Mouse (Mus musculus) ZHBTc4 (cell line): ENCODE results near the gene Tspan32.

Source experiments
- DNase-seq: peaks from one replicate; pipeline ENCODE4 v3.0.0-alpha.2; 2011; ENCODE audit warnings: low read depth, low spot score

Gene Tspan32

DNA sequence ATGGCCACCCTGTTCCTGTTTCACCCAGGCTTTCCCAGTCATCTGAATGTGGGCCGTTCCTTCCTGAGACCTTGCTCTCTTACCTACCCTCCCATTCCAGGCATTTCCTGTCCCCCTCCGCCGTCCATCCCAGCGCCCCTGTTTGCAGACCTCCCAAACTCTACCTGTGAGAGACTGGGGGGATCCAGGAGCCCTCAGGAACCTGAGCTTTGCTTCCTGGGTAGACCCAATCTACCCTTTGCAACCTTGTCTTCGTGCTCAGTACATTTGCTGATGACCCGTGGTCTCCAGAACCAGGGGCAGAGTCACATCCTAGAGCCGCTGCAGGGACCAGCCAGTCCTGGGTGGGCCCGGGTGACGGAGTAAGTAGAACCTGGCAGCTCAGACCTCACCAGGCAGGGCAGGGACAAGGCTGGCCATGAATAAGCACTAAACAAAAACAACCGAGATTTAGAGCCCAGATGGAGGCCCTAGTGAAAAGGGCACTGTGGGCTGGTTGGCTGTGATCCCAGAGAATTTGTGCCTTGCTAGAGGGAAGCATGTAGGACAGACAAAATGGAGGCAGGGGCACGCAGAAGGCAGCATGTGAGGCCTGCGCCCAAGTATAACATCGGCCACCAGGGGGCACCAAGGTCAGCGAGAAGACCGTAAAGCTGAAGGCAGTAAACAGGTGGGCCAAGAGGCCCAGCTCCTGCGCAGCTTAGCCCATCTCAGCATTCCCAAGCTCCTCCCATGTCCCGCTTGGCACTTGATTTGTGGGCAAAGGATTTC is 2.9 kb downstream of the Tspan32 start:
- DNase-seq, result peak; percentile 96

DNA sequence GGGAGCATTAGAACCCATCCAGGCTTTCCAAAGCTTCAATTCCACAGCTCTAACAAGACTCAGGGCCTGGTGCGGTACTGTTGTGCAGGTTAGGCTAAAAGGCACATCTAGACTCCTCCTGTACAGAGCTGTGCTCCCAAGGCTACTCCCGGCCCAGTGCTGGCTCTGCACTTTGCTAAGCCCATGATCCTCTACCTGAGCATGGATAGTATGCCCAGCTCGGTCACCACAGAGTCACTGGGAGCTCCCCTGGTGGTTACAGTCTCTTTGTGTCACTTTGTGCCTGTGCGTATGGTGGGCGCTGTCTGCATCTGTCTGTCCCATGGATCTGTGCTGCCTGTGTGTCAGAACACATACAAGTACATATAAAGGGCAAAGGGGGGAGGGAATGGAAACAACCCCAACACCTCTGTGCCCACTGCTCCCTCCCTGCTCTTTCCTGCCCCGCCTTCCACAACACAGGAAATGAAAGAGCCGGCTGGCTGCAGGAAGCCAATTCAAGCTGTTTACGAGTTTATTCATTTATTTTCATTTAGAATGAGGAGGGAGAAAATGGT is 3.6 kb downstream of the Tspan32 start:
- peak; percentile 69 for DNase-seq

DNA sequence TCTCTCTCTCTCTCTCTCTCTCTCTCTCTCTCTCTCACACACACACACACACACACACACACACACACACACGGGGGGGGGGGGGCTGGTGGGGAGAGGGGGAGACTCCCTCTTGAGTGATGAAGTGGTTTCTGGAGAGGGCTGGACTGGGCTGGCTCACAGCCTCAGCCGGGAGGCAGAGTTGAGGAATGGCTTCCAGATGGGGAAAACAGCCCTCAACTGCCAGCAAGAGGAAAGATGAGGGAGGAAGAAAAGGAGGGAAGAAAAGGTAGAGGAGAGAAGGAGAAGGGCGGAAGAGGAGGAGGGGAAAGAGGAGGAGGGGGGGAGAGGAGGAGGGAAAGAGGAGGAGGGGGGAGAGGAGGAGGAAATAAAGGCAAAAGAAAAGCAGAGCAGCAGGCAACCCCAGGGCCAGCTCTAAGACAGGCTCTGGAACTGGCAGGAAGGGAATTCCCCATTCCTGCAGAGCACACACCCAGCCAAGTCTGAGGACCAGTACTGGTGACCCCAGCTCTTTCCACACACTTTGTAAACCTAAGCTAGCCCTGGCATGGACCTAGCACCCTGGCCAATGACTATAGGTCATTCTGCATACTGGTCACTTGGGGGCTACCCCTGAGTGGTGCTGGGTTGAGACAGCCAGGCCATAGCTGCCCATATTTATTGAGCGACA is 4.3 kb downstream of the Tspan32 start:
- no peak for DNase-seq

DNA sequence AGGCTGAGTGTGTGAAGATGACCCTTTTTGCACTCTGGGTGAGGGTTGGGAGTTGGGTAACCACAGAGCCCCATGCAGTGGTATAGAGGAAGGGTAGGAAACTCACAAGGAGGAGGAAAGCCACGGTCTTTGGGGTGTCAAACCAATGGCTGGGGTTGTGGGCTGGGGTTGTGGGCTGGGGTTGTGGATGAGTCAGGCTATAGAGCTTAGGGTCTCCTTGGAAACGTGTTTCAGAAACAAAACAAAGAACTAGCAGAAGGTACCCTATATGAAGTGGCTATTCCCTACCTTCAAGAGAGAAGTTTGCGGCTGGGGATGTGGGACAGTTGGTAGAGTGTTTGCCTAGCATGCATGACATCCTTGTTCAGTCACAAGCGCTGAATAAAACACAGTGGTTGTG is 5.2 kb downstream of the Tspan32 start:
- no peak for DNase-seq

DNA sequence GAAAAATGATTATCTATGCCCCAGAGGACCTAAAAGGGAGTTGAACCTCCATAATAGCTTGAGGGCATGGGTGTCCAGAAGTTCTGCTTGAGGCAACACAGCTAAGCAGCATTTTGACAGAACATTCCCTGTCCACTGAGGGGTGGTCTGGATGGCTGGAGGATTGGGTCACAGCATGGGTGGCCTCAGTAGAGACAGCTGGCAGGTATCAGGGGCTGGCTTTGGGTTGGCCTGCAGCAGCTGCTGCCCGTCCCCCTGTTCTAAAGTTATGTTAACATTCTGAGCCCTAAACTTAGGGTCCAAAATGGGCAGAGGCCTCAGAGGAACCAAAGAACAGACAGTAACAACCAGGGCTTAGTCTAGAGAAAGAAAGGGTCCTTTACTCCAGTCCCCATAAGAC is 6.4 kb downstream of the Tspan32 start:
- DNase-seq, result no peak

DNA sequence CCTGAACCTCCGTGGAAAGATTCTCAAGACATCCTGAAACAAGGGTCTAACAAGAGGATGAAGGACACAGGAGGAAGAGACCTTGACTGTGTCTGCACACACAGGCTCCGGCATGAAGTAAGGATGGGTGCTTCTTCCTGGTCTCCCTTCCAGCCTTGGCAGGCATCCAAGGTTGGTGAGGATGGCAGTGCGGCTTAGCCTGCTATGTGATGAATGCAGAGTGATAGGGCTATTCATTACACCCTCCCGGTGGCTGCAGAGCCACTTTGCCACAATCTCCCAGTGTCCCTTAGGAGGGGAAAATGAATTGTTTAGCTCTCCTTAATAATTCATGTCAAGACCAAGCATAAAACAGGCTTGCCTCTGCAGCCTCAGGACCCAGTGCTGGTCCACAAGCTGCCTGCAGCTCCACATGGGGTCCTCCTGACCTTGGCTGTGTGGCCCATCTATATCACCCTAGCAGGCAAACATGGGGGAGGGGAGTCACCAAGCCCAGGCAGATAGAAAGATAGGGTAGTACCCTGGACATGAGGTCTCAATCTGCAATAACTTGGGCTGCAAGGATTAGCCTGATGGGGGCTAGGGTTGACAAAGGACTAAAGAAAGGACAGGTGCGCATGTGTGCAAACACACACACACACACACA is 7.5 kb downstream of the Tspan32 start:
- DNase-seq, result no peak

DNA sequence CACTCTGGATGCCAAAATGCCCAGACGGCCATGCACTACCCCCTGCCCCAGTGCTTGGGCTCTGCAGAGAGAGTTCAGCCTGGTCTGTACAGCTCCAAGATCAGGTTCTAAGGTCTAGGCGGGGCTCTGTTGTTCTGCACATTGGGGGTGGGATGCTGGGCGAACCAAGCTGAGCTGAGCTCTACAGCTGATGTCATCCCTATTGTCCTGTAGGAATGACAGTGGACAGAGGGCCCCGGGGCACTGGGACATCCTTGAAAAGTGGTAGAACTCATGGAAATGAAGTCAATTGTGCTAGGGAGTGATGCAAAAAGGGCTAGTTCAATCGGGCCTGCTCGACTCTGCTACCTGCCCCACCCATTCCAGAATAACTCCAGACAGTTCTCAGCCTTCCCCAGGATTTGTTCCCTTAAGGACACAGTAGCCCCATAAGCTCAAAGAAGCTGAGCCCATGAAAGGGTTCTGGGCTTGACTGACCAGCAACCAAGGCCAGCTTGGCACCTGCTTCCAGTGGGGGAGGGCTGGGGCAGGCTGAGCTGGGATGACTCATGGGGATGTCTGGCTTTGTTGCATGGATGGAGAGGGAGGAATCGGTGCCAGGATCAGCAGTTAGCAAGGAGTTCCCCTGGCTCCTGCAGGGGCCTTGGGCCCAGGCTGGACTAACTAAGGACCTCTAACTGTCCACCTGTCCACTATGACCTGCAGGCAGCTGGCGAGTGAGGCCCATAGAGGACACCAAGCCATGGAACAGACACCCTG is 8.8 kb downstream of the Tspan32 start:
- peak; percentile 91 for DNase-seq

DNA sequence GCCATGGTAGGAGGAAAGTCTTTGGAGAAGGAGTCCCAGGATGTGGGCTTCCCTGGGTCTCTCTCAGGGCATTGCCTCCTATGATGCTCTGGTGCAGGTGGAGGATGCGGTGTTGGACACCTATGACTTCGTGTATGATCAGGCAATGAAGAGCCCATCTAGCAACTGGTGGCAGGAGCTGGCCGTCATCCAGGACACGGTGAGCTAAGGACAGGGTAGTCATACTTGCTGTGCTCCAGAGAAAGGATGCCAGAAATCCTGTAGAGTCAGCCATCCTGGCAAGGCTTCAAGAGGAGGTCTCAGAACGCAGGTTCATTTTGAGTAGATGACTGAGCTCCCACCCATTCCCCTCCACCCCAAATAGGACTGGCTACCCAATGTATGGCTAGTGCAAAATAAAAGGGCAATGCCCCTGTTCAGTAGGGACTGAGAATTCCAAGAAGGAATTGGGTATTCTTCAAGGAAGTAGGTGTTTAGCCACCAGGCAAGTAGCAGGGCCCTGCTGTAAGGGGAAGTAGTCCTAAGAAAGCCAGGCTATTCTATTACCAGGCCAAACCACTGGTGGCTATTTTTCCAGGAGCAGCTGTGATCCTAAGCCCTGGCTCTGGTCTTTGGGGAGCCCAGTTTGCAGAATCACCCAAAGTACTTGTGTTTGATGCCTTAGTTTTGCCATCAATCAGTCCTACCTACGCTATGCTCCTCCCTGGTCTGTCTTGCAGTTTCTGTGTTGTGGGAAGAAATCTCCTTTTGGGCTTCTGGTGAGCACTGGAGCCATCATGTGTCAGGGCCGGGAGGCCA is 10.2 kb downstream of the Tspan32 start:
- DNase-seq, result no peak

DNA sequence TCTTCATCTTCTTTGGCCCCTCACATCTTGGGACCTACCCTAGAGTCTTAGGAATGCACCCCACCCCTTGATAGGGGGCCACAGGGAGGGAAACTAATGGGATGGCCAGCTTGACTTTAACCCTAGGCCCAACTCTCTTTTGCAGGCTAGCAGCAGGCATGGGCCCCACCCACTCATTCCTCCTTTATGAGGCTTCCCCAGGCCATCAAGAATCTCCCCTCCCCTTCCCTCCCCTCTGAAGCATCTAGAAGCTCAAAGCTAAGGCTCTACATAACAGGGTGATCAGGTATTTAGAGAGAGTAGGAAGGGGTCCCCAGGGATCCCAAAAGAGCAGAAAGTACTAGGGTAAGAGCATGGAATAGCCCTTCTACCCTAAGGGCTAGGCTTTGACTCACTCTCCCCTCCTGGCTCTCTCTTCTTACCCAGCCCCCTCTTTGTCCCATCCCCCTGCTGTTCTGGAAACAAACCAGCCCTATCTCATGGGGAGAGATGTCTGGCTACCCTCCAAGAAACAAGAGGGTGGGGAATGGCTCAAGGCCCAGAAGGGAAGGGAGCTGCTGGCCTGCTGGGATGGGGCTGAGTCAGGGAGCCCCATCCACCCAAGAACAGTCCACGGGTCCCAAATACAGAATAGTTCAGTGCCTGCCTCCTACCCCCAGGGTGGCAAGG is 11.0 kb downstream of the Tspan32 start:
- peak; percentile 57 for DNase-seq

DNA sequence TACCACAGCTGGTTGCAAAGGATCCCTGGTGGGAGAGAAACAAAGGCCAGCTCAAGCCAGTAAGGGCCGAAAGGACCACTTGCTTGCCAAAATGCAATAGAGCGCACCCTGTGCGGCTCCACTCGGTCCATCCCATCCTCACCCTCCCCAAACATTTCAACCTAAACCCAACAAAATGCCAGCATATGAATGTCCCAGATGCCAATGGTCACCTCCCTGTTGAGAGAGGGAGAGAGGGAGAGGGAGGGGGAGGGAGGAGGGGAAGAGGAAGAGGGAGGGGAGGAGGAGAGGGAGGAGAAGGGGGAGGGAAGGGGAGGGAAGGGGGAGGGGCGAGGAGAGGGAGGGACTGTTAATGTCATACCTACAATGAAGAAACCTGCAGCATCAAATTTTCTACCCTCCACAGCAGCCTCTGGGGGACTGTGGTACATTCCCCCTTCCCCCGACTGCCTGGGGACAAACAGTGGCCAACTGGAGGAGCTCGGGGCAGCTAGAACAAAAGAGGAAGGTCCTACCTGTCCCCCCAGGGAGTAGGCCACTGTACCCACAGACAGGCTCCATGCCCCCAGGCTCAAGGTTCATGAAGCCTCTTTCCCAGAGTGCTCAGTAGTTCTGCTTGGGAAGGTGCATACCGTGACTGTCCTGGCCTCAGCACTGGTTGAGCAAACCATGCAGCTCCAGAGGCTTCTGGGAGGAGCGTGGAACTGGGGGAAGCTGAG is 11.7 kb downstream of the Tspan32 start:
- DNase-seq, result peak; percentile 55

DNA sequence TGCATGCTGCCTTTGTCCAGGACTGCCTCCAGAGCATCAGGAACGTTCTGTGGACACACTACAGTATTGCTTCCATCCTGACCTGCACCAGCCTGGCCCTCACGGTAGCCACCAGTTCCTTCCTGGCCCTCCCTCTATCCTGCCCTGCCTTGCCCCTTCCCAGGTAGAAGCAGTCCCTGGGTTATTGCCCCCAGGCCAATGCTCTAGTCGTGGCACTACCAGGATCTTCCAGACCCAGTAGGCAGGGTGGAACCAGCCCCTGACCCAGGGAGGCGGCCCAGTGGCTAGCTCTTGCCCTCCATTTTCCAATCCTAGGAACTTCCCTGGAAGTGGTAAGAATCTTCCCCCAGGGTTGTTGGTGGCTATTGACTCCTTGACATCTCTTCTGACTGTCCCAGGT is 12.3 kb downstream of the Tspan32 start:
- DNase-seq, result no peak

DNA sequence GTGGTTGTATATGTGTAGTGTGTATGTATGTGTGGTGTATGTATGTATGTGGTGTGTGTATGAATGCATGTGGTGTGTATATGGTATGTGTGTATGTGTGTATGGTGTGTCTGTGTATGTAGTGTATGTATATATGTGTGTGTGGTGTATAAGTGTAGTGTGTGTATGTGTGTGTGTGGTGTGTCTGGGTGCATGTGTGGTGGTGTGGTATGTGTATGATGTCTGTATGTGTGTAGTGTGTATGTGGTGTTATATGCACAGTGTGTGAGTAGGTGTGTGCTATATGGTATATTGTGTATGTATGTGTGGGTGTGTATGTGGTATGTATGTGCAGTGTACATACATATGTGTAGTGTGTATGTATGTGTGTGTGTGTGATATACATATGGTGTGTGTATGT is 15.2 kb downstream of the Tspan32 start:
- no peak for DNase-seq

DNA sequence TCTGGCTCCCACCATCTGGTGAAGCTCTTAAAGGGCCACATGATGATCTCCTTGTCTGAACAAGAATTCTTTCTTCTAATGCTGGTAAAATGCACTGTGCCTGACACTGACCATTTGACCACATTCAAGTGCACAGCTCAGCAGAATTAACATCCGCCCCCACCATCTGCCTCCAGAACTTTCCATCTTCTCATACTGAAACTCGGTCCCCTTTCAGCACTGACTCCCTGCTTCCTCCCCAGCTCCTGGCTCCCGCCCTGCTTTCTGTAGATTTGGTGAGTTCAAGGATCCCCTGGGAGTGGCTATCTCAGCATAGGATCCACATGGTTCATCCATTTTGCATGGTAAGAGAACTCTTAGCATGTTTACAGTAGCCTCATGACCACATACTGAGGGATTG is 15.9 kb downstream of the Tspan32 start:
- no peak for DNase-seq

DNA sequence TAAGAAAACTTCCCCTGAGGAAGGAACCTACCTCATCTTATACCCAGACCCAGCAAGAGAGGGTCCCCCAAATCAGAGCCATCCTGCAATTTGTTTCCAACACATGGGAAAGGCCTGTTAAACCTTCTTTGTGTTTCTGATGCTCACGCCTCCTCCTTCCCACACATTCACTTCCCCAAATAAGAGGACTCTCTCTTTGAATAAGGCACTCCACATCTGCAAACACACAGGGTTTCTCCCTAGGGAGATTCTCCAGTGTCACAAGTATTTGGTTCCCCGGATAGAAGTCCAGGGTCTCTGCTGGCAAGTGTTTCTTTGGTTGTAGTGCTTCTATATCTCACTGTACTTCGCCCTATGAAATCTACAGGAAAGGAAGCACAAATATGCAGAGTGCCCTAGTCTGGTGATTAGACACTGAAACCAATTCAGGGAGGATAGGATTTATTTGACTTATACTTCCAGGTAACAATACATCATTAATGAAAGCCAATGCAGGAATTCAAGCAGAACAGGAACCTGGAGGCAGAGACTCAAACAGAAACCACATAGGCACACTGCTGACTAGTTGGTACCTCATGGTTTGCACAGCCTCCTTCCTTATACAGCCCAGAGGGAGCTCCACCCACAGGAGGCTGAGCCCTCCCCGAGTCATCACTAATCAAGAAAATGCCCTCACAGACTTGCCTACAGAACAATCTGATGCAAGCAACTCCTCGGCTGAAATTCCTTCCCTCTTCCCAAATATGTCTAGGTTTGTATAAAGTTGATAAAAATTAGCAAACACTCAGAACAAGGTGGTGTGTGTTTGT is 16.7 kb downstream of the Tspan32 start:
- no peak for DNase-seq

DNA sequence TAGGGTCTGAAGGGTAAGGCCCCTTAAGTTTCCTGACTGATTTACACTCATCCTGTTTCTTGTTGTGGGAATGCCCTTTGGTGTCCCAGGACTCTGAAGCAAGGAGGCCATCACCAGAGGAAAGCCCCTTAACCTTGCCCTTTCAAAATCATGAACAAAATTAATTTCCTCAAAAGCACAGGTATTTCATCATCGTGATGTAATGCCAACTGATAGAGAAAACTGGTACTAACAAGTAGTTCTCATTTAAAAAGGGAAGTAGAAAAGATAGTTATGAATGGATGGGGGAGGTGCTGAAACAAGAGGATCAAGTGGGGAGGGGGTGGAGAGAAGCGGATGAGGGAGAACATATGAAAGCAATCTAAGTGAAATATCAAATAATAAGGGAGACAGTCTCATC is 18.7 kb downstream of the Tspan32 start:
- no peak for DNase-seq

DNA sequence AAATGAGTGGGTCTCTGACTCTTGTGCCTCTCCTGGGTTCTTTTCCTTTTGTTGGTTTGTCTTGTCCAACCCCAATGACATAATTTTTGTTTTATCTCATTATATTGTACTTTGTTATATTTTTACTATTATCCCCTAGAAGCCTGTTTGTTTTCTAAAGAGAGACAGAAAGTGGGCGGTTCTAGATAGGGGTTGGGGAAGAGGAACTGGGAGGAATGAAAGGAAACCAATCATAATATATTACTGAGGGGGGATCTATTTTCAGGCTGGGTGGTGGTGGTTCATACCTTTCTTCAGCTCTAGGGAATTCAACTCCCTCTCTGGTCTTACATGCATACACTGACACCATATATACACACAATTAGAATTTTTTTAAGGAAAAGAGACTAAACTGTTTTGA is 19.4 kb downstream of the Tspan32 start:
- DNase-seq, result no peak

DNA sequence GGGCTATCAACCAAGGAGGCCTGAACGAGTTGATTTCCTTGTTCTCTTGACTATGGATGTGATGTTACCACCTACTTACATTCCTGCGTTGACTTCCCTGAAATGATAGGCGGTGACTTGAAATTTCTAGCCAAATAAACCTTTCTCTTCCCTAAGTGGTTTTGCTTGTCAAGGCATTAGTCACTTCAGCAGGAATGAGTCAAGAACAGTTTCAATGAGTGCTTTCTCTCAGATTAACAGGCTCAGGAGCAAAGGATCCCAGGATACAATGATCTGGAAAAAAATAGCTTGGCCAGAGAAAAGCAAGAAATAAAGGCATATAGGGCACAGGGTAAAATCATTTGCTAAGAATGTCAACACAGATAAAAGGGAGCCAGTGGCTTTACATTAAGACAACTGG is 20.6 kb downstream of the Tspan32 start:
- no peak for DNase-seq

DNA sequence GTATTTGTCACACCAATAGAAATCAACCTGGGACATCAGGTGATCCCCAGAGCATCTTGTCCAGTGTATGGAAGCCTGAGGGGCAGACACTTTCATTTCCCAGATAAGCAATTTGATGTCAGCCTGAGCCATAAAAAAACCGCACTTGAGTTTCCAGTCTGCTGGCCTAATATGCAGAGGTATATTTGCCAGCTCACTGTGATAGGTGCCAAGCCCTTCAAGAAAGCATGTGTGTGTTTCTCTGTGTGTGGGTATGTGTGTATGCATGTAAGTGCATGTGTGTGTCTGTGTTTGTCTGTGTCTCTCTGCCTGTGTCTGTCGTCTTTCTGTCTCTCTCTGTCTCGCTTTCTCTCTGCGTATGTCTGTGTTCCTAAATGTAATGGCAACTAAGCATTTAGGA is 22.4 kb downstream of the Tspan32 start:
- DNase-seq, result no peak

DNA sequence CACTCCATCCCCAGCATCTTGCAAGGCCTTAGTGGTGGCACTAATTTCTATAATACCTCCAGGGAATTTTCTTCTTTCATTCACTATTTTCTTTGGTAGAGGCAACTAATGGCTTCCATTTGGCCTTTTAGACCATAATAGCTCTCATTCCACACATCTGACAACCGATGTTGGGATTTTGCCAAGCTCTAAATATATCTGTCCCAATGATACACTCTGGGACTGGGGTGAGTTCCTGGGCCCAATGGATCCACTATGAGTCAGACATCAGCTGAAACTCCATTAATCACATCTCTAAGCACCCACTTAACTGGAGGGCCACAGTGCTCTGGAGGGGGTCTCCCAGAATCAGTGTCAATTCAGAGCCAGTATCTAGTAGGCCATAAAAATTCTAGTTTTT is 27.0 kb downstream of the Tspan32 start:
- no peak for DNase-seq
